Mouse (Mus musculus) forebrain, postnatal 0 days (tissue): ENCODE measurements at regions not wholly inside any gene's neighbourhood (a gene's known extent, or its start where the extent isn't known, plus 50 kb on each side); places are given as distances from the start of the nearest gene placed in this dataset.
A peak's percentile ranks its signal among the peaks of the same experiment; 100 is the strongest.
"Not testable (repeated sequence)": the region's sequence is repeated elsewhere in the genome, so short reads cannot be mapped to it uniquely, and the experiment has no call there.

Experiments
- ATAC-seq: fragments of 200-750 bp; cut with Nextera tagmentation; 2 replicates; pipeline ENCODE4 v1.8.0; 2017; ENCODE audit warnings: mild to moderate bottlenecking, moderate library complexity
- DNase-seq: peaks from one replicate; pipeline ENCODE4 v3.0.0-alpha.2; 2015
- H3K27ac ChIP-seq: fragments of 300-500 bp; sonication (generic); 2 replicates; pipeline ENCODE4 v1.5.1; 2014; ENCODE audit warnings: low read depth, mild to moderate bottlenecking, antibody characterized with exemption, low read length, moderate library complexity, mixed read lengths
- H3K27me3 ChIP-seq: fragments of 300-500 bp; sonication (generic); 2 replicates; pipeline ENCODE4 v1.6.1; 2014; ENCODE audit warnings: mild to moderate bottlenecking, low read length, mixed read lengths; ENCODE audit not compliant: insufficient read depth
- H3K36me3 ChIP-seq: fragments of 300-500 bp; sonication (generic); 2 replicates; pipeline ENCODE4 v1.6.1; 2014; ENCODE audit warnings: mild to moderate bottlenecking, moderate library complexity; ENCODE audit not compliant: insufficient read depth
- H3K4me1 ChIP-seq: fragments of 300-500 bp; sonication (generic); 2 replicates; pipeline ENCODE4 v1.6.1; 2014; ENCODE audit warnings: antibody characterized with exemption; ENCODE audit not compliant: insufficient read depth
- H3K4me2 ChIP-seq: fragments of 300-500 bp; sonication (generic); 2 replicates; pipeline ENCODE4 v1.6.1; 2014; ENCODE audit warnings: low read depth, mild to moderate bottlenecking, moderate library complexity
- H3K4me3 ChIP-seq: fragments of 300-500 bp; sonication (generic); 2 replicates; pipeline ENCODE4 v1.5.1; 2014; ENCODE audit warnings: low read depth, low read length, mixed read lengths
- H3K9ac ChIP-seq: fragments of 300-500 bp; sonication (generic); 2 replicates; pipeline ENCODE4 v1.6.1; 2014; ENCODE audit warnings: mild to moderate bottlenecking
- H3K9me3 ChIP-seq: fragments of 300-500 bp; sonication (generic); 2 replicates; pipeline ENCODE4 v1.6.1; 2016; ENCODE audit warnings: low read length
- CTCF ChIP-seq: sonication (generic); IDR thresholded peaks from 2 replicates; pipeline ENCODE4 v1.5.1; 2016; ENCODE audit warnings: antibody characterized with exemption, control low read depth, low read depth
- WGBS: fragments of 180-500 bp; shearing (Covaris S2); extraction: QIAGEN DNeasy Blood & Tissue Kit; methylation state at CpG from one replicate; pipeline ENCODE4 v1.1.7; 2014; 5-methylcytosine and 5-hydroxymethylcytosine counted together

DNA sequence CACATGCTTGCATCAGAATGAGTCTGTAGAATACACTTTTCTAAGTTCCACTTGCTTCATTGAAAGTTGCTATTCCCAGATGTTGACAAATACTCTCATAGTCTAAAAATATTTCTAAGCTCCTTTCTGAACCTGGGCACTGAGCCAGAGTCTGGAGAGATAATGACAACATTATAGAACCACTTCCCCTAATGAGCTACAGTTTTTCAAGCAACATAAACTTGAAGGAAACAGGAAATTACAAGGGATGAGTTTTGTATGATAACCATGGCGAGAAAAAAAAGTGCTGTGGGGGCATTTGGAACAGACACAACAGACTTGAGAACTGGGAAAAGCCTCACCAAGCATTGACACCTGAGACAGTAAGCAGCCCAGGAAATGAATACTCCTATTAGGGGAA is 233.8 kb downstream of the Kctd12 start:
- DNase-seq (peak; percentile 26), ATAC-seq (no peak)
- Histone ChIP-seq H3K36me3 (no peaks in the 10 kb centered on the region), H3K9me3 (no peaks in the 10 kb centered on the region), H3K27ac (no peak overlapping the region), H3K9ac (no peak overlapping the region), H3K4me1 (no peaks in the 10 kb centered on the region), H3K4me2 (no peak overlapping the region), H3K4me3 (no peak overlapping the region), H3K27me3 (no peaks in the 10 kb centered on the region)
- no peak for TF ChIP-seq CTCF
- 61% methylated on average over 1 of the region's 1 CpGs for WGBS

DNA sequence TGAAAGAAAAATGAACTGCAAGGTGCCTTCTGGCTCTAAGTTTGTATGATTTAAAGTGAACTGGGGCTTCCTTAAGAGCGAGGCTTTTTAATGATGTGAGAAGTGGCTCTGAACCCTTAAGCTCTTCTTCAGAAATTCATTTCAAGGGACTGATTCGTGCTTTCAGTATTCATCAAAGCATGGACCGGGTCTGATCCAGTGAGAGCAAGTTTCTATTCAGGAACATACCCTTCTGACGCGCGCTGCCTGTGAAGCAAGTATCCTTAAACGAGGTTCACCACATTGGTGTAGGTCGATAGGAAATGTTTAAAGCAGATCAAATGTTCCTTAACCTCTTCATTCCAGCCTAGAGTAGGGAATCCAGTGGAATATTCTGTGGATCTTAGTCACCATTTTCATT is 240.1 kb downstream of the Kctd12 start:
- no peak for TF ChIP-seq CTCF
- ATAC-seq (no peak), DNase-seq (no peak)
- Histone ChIP-seq H3K9ac (no peak overlapping the region), H3K4me2 (no peak overlapping the region), H3K36me3 (no peaks in the 10 kb centered on the region), H3K27ac (no peak overlapping the region), H3K9me3 (no peaks in the 10 kb centered on the region), H3K4me3 (no peak overlapping the region), H3K27me3 (no peaks in the 10 kb centered on the region), H3K4me1 (no peaks in the 10 kb centered on the region)
- WGBS: 73% methylated on average over 8 of the region's 8 CpGs

DNA sequence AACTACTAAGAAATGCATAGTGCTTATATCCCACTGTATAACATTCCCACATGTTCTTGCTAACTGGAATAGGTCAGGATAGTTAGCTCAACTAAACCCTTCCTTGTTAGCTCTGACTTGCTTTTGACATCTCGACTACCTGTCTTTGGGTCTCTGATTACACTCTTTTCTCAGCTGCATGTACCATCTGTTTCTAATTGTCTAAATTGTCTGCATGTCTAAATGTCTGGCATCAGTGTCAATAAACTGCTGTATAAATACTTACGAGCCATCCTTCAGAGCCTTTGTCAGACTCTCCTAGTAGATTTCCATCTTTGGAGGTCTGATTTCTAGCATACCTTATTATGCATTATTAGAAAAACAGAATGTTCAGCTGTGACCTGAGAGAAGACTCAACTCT is 245.8 kb downstream of the Kctd12 start:
- ATAC-seq (no peak), DNase-seq (no peak)
- 65% methylated on average over 2 of the region's 2 CpGs for WGBS

DNA sequence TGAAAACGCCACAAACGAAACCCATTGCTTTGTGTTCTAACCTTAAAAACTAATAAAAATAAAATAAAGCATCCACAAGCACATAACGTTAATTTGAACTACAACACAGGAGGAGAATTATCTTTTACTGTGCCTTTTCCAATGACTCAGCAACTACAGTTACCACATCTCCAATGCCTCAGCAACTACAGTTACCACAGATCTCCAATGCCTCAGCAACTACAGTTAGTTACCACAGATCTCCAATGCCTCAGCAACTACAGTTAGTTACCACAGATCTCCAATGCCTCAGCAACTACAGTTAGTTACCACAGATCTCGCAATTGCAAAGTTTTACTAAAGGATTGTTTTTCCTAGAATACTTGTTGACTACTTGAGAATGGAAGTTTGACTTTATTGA is 248.7 kb downstream of the Kctd12 start:
- not testable (repeated sequence) for H3K4me2 ChIP-seq, H3K4me3 ChIP-seq, H3K36me3 ChIP-seq, H3K9me3 ChIP-seq, DNase-seq, ATAC-seq, H3K9ac ChIP-seq, H3K4me1 ChIP-seq, H3K27me3 ChIP-seq, H3K27ac ChIP-seq
- 96% methylated on average over 4 of the region's 4 CpGs for WGBS

More for the DNA sequence above, 245.8 kb downstream of the Kctd12 start:
- TF ChIP-seq CTCF: no peak
- H3K9ac ChIP-seq: no peak overlapping the region
- H3K27ac ChIP-seq: no peak overlapping the region
- H3K4me3 ChIP-seq: no peak overlapping the region
- H3K4me1 ChIP-seq: no peaks in the 10 kb centered on the region
- H3K36me3 ChIP-seq: no peaks in the 10 kb centered on the region
- H3K9me3 ChIP-seq: no peaks in the 10 kb centered on the region
- H3K27me3 ChIP-seq: no peaks in the 10 kb centered on the region
- no peak overlapping the region for H3K4me2 ChIP-seq

DNA sequence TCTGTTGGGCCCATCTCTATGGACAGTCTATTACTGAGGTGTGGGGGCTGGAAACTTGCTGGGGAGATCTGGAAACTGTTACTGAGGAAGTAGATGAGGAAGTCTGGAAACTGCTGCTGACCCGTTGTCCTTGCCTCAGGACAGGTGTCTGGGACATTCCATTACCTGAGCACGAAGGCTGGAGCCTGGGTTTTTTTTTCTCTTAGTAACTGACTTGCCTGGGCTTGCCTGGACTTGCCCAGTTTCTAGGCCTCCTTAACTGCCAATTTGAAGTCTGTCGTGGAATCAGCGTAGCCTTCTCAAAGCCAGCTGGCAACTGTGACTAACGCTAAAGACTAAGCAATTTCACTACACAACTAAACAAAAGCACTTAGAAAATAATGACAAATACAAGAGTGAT is 250.7 kb downstream of the Kctd12 start:
- Histone ChIP-seq H3K36me3 (no peaks in the 10 kb centered on the region), H3K27me3 (no peaks in the 10 kb centered on the region), H3K4me1 (no peaks in the 10 kb centered on the region), H3K4me3 (no peak overlapping the region), H3K9ac (no peak overlapping the region), H3K9me3 (no peaks in the 10 kb centered on the region), H3K4me2 (no peak overlapping the region), H3K27ac (no peak overlapping the region)
- TF ChIP-seq CTCF: no peak
- ATAC-seq (no peak), DNase-seq (peak; percentile 25)
- WGBS: 49% methylated on average over 5 of the region's 5 CpGs

DNA sequence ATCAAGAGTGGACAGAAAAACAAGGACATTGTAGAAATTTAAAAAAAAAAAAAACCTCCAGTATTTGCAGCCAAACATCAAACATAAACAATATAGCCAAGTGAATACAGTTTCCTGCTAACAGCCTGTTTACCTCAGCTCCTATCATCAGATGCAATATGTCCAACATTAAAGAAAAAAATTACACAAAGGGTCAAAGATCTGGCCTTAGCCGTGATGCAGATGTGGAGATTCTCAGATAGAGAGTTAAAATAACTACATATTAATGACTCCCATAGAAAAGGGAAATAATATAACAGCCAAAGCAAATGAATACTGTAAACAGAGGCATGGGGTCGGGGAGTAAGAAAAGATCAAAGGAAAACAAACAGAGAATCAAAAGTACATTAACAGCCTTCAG is 259.8 kb downstream of the Kctd12 start:
- Histone ChIP-seq H3K4me2 (no peak overlapping the region), H3K36me3 (no peaks in the 10 kb centered on the region), H3K9ac (no peak overlapping the region), H3K27ac (no peak overlapping the region), H3K4me3 (no peak overlapping the region), H3K4me1 (no peaks in the 10 kb centered on the region), H3K9me3 (no peaks in the 10 kb centered on the region), H3K27me3 (no peaks in the 10 kb centered on the region)
- WGBS: 37% methylated on average over 2 of the region's 2 CpGs
- DNase-seq (no peak), ATAC-seq (no peak)
- TF ChIP-seq CTCF: no peak

DNA sequence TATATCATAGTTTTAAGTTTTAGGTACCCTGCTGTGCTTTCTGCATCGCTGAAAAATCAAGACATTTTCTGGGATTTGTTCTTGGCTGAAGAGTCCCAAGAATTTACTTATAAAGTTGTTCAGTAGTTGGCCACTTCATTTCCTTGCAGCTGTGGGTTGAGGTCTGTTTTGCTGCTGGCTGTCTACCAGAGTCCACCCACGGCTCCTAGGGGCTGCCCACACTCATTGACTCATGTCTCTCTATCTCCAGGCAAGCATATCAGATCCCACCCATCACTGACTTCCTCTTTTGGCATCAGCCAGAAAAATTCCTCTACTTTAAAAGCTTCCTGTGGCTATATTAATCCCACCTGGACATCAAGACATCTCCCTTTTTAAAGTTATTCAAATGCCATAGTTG is 263.9 kb downstream of the Kctd12 start:
- H3K27ac ChIP-seq: no peak overlapping the region
- no peak overlapping the region for H3K4me2 ChIP-seq
- H3K4me3 ChIP-seq: no peak overlapping the region
- H3K9ac ChIP-seq: no peak overlapping the region
- DNase-seq (no peak), ATAC-seq (no peak)
- no peaks in the 10 kb centered on the region for H3K9me3 ChIP-seq
- WGBS: 82% methylated on average over 2 of the region's 2 CpGs
- H3K27me3 ChIP-seq: no peaks in the 10 kb centered on the region
- no peak for TF ChIP-seq CTCF
- no peaks in the 10 kb centered on the region for H3K36me3 ChIP-seq
- H3K4me1 ChIP-seq: no peaks in the 10 kb centered on the region

DNA sequence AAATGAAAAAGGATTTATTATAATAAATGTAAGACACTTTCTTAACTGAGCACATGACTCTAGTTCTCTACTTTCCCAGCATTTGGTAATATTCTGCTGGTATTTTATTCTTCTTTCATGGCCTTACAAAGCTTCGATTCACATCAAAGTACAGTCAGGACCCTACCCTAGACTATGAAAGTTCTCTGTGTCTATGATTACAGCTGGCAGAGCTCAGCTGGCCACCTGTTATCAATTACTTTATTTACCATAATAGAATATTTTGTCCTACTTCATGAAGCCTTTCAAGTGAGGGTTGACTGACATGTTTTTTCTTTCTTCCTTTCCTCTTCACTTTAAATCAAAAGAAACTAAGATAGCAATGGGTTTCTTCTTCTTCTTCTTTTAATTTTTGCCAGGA is 269.8 kb downstream of the Kctd12 start:
- DNase-seq (no peak), ATAC-seq (no peak)
- Histone ChIP-seq H3K4me1 (no peaks in the 10 kb centered on the region), H3K9me3 (no peaks in the 10 kb centered on the region), H3K4me3 (no peak overlapping the region), H3K9ac (no peak overlapping the region), H3K27ac (no peak overlapping the region), H3K36me3 (no peaks in the 10 kb centered on the region), H3K27me3 (no peaks in the 10 kb centered on the region), H3K4me2 (no peak overlapping the region)
- WGBS: 63% methylated on average over 1 of the region's 1 CpGs
- no peak for TF ChIP-seq CTCF
